Mouse (Mus musculus): ENCODE results near the gene Olfr1344.
"Not testable (repeated sequence)": the region's sequence is repeated elsewhere in the genome, so short reads cannot be mapped to it uniquely, and the experiment has no call there.

The Olfr1344 gene

GRCm38 (mm10) chr7:6438388-6438787 is at the start of gene Olfr1344:
Gene Olfr1344 (plus strand): TSS chr7:6438688.
- no peak for DNase-seq (ENCODE audit: low spot score)

DNA sequence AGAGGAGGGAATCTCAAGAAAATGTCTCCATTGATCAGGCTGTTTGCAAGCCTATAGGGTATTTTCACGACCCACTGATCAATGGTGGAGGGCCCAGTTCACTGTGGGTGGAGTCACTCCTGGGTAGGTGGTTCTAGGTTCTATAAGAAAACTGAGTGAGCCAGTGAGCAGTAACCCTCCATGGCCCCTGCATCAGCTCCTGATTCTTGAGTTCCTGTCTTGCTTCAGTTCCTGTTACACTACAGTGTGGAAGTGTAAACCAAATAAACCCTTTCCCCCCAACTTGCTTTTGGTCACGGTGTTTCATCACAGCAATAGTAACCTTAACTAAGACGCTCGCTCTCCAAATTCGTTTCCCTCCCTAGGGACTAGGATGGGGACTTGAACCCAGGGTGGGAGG is 49.5 kb upstream of the Olfr1344 start:
- DNase-seq (ENCODE audit: low spot score): no peak

- no peak for DNase-seq (ENCODE audit: low spot score)
Measured at GRCm38 (mm10) chr7:6389449-6389848, 49.0 kb upstream of the Olfr1344 start.

- peak; percentile 1 for DNase-seq (ENCODE audit: low spot score)
Measured at GRCm38 (mm10) chr7:6397996-6398975, 40.2 kb upstream of the Olfr1344 start, which contains the start of gene Smim17. Gene Smim17 (plus strand): TSS chr7:6398715.

DNA sequence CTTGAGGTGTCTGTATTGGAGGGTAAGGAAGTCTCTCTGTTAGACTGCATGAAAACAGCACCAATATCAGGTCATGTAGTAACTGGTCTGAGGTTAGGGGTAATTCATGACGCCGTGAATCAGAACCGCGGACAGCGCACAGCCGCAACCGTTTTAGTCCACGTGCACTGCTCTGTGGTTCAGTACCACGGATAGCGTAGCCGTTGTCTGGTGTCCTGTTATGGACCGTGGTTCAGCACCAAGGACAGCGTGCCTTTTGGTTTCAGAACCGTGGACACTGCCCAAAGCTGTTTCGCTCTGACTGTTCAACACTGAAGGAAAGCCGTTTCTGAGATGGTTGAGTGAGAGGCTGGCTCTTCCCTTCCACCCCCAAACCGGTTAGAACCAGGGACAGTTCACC is 28.4 kb upstream of the Olfr1344 start, which contains the start of gene Gm20715:
Gm20715 (plus strand) TSS at position 235 of the 400 bp plus-strand sequence.
- peak; percentile 88 for DNase-seq (ENCODE audit: low spot score)

- DNase-seq (ENCODE audit: low spot score): no peak
Measured at GRCm38 (mm10) chr7:6414626-6415441, 23.7 kb upstream of the Olfr1344 start.

GRCm38 (mm10) chr7:6415442-6415787 is 23.1 kb upstream of the Olfr1344 start:
- DNase-seq (ENCODE audit: low spot score): no peak

DNA sequence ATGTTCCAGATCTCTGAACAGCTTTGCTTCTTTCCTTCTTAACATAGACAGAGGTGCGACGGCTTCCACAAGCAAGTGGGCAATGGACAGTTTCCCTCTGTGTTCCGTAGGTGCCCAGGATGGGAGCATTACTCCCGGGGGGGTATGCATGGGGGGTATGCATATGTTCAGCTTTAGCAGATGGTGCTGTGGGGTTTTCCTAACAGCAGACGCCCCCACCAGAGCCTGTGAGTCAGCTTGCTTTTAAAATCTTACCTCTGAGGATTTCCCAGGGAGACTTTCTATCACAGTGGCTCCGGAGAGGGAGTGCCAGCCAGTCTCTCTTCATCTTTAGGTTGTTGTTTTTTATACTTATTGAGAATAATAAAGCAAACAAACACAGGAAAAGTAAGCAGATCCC is 18.6 kb upstream of the Olfr1344 start:
- no peak for DNase-seq (ENCODE audit: low spot score)

DNA sequence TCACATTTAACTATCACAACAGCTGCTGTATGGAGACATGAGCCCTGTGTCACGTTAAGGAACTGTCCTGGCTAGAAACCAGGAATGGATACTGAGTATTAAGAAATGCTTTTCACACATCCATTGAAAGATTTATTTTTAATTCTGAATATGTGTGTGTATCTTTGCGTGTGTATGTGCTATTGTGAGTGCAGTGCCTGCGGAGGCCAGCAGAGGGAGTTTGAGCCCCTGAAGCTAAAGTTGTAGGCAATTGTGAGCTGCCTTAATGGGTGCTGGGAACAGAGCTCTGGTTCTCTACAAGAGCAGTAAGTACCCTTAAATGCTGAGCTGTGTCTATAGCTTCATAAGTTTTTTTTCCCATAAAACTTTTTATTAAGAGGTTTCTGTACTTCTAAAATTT is 9.1 kb upstream of the Olfr1344 start:
- DNase-seq (ENCODE audit: low spot score): no peak

DNA sequence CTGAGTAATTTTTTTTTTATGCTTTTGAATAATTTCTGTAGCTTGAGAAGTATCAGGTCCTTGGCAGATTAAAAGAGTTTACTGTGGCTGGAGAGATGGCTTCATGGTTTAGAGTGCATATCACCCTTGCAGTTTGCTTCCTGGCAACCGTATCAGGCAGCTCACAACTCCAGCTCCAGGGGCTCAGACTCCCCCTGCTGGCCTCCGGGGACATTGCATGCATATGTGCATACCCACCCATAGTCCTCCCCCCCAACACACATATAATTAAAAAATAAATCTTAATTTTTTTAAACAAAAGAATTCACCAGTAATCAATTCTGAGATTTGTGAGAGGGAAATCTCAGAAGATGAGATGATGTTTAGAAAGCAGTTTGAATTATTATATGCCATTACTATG is 8.1 kb upstream of the Olfr1344 start:
- DNase-seq (ENCODE audit: low spot score): no peak

GRCm38 (mm10) chr7:6441173-6441572 is 2.7 kb downstream of the Olfr1344 start:
- no peak for DNase-seq (ENCODE audit: low spot score)

- DNase-seq (ENCODE audit: low spot score): no peak
Measured at GRCm38 (mm10) chr7:6447771-6448170, 9.3 kb downstream of the Olfr1344 start.

DNA sequence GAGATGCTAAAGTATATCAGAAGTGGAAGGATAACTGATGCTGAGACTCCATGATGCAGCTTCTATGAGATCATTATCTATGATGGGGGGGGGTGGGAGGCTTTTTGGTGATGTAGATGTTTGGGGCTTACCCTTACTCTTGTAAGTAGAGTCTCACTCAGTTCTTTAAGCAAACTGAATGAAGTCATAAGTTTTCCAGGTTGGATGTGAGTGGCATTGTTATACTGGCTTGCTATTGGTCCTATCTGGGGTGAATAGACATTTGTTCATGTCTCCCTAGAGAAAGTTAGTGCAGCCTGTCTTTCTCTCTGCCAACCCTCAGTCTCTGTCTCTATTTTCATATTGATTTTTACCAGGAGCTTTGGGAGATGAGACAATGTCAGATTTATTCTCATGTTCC is 17.4 kb downstream of the Olfr1344 start, which contains the start of gene Olfr1336:
Olfr1336 (plus strand) TSS at position 301 of the 400 bp plus-strand sequence.
- DNase-seq (ENCODE audit: low spot score): no peak

DNA sequence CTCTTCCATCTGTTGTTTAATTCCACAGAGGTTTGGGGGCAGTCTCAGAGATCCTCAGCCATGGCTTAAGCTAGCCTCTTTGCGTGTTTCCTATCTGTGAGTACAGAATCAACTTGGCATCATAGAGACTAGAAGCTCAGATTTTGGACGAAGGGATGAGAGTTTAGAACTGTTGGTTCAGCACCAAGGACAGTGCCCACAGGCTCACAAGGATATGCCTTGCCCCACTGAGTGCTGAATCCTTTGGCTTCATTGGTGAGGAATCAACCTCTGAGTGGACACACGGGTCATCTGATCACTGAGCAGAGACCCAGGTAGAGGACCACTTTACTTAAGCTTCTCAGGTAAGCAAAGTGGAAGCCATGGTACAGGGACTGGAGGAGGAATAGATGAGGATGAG is 17.9 kb downstream of the Olfr1344 start:
- no peak for DNase-seq (ENCODE audit: low spot score)

DNA sequence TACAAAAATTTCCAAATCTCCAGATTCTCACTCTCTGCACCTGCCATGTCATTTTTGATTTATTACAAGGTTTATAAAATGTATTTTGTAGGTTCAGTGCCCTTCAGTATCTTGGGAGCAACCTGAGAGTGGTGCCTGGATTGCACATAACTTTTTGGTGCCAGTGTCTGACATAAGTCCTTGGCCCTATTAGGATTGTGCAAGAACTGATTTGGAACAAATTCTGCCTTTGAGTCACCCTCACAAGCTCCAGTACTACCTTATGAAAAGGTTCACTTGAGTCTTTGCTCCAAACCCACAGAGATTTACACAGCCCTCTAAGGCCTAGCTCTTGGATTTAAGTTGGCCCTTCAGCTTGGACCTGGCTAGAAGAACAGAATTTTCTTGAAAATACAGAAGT is 28.5 kb downstream of the Olfr1344 start, which contains the start of gene Olfr1346:
Olfr1346 (plus strand) TSS at position 151 of the 400 bp plus-strand sequence.
- DNase-seq (ENCODE audit: low spot score): no peak

GRCm38 (mm10) chr7:6477633-6478032 is 39.1 kb downstream of the Olfr1344 start:
- not testable (repeated sequence) for DNase-seq (ENCODE audit: low spot score)

DNA sequence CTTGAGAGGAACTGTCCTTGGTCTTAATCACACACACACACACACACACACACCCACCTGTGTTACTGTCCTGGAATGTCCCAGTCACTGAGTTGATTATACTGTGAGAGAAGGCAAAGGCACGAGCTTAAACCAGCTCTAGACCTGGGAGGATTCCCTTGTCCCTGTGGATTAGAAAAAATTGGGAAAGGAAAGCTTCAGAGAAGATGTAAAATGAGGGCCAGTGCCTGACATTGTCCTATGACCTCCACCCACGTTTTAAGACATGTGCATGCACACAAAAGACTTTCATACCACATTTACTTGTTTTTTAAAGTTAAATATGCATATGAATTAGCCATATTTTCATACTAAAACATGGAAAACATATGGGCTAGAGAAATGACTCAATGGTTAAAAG is 48.4 kb downstream of the Olfr1344 start, which contains the start of gene Olfr5:
Olfr5 (minus strand) TSS at position 101 of the 400 bp plus-strand sequence.
- DNase-seq (ENCODE audit: low spot score): no peak
